Mouse (Mus musculus): ENCODE measurements around the gene Pgls.

The Pgls gene

DNA sequence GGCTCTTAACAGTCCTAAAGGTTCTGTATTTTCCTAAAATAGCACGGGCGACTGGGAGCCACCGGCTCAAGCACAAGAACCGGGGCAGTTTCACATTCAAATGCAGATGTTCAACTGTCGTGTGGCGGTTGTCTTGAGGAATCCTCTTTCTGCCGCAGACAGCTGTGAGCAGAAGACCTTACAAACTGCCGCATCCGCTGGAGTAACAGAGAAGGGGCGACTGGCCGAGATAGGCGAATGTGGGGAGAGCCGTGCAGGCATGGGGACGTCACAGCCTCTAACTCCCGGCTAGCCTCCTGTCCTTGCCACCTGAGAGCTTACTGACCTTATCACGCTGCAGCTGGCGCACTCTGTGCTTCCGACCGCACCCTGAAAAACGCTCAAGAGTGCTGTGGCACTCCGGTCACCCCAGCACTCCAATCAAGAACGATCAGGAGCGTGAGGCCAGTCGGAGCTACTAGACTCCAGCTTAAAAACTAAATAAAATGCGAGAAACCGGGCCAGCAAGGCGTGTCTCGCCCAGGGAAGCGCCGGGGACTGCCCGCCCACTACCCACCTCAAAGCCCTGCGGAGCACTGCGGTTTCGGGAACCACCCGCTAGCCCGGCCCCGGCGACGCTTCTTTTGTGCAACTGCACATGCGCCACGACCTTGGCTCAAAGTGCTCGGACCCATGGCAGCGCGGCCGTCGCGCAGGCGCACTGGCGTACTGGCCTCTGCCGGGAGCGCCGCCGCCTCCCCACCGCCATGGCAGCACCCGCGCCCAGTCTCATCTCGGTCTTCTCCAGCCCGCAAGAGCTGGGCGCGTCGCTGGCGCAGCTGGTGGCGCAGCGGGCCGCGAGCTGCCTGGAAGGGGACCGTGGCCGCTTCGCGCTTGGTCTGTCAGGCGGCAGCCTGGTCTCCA is at the start of gene Pgls:
Gene Pgls, plus strand, starts transcription at position 706 of the 903 bp plus-strand sequence.
- DNase-seq (ENCODE audit: low read depth, low spot score), result peak; percentile 85

DNA sequence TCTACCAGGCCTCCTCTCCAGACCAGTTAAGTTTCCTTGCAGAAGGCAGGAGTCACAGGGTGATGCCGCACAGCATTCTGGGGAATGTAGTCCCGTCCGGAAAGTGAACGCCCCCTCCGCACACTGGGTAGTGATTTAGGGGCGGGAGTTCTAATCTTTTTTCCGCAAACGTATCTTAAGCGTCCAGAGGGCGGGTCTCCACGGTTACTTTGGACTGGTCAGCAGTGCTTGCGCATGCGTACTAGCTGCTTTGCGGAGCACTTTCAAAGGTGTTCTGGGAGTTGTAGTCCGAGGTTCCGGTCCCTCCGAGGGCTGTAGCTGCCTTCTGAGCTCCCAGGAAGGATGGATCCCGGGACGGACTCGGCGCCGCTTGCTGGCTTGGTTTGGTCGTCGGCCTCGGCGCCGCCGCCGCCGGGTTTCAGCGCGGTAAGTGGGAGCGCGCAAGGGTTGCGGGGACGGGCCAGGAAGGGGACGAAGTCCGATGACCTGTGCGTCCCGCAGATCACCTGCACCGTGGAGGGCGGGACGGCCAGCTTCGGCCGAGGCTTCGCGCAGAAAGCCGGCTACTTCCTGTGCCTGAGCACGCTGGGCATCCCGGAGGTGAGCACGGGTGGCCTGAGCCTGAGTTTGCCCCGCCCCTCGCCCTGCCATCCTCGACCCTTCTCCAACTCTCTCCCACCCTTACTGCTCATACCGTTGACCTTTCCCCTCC is 49.2 kb upstream of the Pgls start, which contains the start of gene Mvb12a:
Gene Mvb12a, plus strand, starts transcription at position 291 of the 712 bp plus-strand sequence.
- peak; percentile 98 for DNase-seq (ENCODE audit: low read depth, low spot score)

DNA sequence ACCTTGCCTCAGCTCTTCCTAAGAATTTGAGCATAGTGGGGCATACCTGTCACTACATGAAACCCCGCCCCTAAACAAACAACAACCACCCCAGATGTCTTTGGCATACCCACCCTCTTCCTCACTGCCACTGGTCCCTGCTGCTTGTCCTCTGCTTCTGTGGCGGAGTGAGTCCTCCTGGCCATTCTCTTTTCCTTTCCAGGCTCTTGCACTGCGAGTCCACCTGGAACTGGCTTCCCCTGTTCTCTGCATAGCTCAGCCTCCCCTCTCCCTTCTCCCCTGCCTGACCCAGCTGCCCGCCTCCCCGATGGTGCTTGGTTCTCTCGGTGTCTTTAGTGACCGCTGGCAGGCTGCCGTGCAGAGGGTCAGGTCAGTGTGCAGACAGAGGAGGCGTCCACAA is 48.2 kb upstream of the Pgls start:
- DNase-seq (ENCODE audit: low read depth, low spot score), result no peak

DNA sequence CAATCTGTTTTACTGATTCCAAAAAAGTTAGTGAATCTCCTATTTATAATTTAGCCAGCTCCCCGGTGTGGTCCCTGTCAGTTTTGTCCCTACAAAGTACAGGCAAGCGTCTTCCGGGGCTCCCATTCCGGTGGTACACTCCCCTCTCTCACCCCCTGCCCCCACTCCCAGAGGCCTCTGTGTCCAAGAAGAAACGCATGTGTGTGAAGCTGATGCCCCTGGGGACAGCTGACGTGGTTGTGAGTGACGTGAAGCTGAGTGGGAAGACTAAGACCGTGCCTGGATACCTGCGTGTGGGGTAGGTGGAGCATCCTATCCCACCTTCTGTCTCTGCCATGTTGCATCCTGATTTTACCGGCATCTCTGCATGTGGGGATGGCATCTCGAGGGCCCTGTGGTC is 46.9 kb upstream of the Pgls start:
- no peak for DNase-seq (ENCODE audit: low read depth, low spot score)

DNA sequence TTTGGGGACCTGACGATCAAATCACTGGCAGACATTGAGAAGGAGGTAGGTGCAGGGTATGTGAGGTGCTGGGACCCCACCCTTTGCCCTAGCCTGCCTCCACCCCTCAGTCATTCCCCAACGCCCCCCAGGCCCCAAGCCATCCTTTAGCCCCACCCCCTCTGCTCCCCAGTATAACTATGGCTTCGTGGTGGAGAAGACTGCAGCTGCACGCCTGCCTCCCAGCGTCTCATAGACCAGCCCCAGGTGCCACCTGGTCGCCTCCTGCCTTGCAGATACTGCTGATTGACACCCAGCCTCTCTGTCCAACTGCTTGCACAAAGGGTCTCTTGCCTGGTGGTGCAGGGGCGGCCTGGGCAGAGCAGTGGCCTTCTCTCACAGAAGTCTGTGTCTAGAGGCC is 44.4 kb upstream of the Pgls start:
- DNase-seq (ENCODE audit: low read depth, low spot score), result no peak

DNA sequence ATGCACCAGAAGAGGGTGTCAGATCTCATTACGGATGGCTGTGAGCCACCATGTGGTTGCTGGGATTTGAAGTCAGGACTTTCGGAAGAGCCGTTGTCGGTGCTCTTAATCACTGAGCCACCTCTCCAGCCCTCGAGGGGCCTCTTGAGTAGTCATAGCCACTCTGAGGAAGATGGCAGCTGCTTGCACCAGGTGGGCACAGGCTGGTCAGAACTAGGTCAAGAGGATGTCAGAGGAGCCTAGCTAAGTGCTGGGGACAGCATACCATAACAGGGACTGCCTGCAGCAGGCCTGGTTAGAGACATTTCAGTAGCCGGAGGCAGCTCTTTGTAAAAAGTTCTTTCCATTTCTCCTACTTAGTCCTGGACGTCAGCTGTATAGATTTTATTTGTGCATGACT is 41.2 kb upstream of the Pgls start:
- DNase-seq (ENCODE audit: low read depth, low spot score), result no peak

DNA sequence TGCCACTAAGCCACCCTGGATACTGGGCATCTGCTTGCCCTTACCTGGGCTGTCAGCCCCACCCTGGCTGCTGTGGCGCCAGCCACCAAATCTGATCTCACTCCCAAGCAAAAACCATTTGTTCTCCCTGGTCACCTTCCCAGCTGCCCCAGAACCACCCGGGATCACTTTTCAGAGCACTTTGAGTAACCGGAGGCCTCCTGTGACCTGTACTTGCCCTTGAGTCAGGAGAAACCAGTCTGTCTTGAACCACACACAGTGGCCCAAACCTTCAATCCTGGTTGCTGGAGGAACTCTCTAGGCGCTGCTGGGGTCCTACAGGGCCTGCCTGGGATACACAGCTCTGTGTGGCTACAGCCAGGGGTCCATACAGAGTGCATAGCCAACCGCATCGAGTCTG is 39.2 kb upstream of the Pgls start:
- DNase-seq (ENCODE audit: low read depth, low spot score), result no peak

DNA sequence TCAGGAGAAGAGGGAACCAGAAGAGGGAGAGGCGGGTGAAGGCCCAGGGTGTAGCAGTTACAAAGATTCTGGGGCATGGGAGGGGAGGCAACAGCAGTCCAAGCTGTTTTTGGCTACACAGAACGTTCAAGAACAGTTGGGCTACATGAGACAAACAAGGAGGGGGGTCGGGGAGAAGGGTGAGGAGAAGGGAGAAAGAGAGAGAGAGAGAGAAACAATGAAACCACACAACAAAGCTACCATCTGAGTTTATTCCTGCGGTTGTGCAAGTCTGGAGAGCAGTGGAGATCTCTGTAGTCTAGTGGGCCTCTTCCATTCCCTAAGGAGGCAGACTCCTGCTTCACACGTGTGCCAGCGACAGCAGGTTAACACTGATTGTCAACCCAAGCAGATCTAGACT is 38.0 kb upstream of the Pgls start:
- no peak for DNase-seq (ENCODE audit: low read depth, low spot score)

DNA sequence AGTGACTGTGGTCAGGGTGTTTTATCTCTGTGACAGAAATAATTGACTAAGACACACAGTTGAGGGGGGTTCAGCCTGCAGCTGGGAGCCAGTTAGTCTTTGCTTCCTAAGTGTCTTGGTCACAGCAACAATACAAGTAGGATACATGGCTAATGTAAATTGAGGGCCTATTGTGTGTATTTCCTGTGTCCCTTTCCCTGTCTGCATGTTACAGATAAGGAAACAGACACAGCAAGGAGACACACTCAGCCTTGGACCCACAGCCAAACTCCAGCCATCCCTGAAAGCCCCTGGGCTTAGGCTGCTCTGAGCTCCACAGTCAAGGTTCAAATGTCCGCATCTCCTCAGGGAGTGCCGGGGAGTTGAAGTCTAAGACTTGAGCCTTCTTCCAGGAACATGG is 37.3 kb upstream of the Pgls start:
- no peak for DNase-seq (ENCODE audit: low read depth, low spot score)

DNA sequence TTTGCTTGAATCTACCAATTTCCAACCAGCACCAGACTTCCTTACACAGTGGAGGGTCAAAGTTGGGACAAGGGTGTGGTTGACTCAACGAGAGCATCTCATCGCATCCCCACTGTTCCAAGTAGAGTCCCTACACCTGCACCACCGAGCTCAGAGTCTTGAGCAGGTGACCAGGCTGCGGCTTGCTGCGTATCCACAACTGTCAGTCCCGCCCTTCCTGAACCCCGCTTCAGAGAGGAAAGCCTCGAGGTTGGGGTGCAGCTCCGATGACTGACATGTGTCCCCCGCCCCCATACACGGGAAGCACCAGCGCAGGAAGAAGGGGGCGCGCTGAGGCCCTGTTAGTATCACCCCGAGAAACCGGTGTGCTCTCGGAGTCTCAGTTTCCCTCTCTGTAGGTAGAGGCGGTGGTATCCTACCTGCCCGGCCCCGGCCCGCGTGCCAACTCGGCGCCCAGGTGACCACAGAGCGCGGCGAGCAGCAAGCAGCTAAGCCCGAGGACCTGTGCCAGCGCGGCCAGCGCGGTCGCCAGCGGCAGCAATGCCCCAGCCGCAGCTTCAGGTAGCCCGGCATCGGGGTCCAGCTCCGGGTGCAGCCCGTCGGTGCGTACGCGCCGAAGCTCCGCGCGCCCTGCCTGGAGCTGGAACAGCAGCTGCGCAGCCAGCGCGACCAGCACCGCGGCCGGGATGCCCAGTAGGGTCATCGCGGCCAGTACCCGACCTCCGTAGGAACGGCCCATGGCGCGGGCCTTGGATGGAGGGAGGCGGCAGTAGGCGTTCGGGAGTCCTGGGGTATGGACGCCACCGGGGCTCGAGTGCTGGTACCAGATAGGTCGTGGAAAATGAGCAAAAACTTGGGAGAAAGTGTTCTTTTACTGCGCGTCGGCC is 33.7 kb upstream of the Pgls start, which contains the start of gene Tmem221:
Gene Tmem221, minus strand, starts transcription at position 801 of the 887 bp plus-strand sequence.
- DNase-seq (ENCODE audit: low read depth, low spot score), result no peak

DNA sequence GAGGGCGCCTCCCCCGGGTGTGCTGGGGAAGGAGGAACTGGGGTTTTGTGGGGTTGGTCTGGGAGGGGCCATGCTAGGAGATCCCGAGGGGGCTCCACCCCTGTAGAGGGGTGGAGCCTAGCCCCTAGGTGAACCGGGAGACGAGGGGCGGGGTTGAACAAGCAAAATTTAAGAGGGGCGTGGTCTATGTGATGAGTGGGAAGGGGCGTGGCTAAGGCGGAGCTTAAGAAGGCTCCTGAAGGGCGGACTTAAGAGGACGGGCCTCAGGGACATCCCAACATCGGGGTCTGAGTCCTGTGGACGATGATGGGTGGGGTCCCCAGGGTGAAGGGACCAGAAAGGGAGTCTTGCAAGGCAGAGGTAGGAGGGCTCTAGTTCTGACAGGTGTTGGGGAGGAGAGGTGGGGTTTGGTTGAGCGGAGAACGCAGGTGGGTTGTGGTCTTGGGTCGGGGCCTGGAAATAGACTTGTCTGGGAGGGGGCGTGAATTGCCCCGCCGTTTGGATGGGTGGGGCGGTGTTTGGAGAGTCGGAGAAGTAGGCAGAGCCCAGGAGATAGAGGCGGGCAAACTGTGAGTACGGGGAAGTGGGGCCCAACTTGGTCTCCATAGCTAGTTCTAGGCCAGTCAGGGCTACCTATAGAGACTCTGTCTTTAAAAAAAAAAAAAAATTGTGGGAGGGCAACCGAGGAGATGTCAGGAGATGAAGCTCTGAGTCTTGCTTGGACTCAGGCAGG is 32.9 kb upstream of the Pgls start:
- no peak for DNase-seq (ENCODE audit: low read depth, low spot score)

DNA sequence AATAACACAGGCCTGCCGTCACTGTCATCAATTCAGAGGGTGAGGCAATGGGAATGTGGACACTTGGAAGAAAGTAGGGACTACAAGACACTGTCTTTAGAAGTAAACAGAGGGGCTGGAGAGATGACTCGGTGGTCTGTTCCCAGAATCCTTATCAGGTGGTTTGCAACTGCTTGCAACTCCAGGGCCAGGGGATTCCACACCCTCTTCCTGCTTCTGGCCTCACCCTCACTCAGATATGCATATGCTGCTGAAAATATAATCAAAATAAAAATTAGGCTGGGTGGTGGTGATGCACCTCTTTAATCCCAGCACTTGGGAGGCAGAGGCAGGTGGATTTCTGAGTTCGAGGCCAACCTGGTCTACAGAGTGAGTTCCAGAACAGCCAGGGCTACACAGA is 31.9 kb upstream of the Pgls start:
- DNase-seq (ENCODE audit: low read depth, low spot score), result no peak

DNA sequence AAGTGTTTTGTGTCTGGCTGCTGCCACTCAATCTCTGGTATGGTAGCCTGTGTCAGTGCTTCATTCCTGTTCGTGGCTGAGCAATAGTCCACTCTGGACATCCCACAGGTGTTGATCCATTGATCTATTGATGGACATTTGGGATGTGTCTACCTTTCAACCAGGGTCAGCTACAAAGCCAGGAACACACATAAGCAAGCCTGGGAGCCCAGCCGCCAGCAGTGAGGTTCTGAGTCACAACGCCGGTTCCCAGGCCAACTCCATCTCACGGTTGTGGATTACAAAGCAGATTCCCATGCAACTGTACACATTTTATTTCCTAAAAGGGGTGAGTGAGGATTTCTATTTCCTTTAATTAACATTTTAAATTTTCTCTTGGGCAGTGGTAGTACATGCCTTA is 31.2 kb upstream of the Pgls start:
- DNase-seq (ENCODE audit: low read depth, low spot score), result no peak

DNA sequence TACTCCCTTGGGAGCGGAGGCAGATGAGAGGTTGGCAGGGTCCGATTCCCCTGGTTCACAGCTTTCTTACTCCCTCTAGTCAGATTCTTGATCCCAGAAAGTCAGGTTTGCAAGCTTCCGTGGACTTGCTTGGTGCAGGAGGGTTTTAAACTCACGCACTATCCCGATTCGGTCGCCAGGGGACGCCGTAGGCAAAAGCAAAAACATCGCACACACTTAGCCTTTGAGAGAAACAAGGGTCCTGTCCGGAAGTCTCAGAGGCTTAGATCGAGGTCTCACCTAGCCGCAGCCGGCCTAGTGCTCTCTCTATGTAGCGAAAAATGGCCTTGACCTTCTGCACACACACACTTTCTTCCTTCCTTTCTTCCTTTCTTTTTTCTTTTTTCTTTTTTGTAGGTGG is 30.6 kb upstream of the Pgls start:
- no peak for DNase-seq (ENCODE audit: low read depth, low spot score)

DNA sequence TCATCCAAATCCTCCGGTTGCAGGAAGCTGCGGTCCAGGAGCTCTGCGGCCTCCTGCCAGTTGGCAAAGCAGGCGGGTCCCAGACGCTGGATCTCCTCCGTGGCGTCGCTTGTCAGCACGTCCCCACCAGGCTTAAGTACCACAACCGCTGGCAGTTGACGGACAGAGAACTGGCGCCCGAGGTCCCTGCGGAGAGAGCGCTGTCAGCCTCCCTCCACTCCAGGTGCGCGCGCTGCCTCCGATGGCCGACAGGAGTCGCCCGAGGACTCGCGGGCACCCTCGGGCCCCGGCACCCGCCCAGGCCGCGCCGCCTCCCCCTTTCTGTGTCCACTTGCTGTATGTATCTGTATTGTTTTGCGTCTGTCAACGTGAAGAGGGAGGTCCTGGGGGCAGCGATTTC is 29.2 kb upstream of the Pgls start:
- no peak for DNase-seq (ENCODE audit: low read depth, low spot score)

DNA sequence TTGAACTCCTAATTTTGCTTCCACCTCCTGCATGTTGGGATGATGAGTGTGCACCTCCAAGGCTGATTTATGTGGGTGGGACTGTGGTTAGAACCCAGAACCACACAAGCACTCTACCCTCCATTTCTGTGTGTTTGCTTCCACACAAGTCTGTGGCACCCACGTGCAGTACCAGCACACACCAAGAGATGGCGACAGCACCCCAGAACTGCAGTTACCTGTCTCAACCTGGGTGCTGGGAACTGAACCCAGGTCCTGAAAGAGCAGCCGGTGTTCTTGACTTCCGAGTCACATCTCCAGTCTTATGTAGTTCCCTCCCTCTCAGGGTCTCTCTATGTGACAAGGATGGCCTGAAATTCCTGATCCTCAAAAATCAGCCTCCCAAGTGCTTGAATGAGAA is 28.0 kb upstream of the Pgls start:
- DNase-seq (ENCODE audit: low read depth, low spot score), result no peak

DNA sequence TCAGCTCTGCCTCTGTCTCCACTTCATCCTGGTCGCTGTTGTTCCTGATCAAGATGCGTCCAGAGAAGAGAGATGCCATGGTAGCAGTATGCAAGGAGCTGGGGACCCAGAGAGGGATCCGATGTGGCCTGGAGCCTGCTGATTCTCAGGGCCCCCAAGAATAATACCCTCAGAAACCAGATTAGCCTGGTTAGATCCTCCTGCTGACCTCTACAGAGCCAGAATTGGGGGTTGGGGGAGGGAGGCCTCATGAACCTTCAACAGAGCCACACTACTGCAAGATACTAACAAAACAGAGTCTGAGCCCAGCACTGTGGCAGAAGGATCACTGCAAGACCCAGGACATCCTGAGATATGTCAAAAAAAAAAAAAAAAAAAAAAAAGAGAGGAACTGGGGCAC is 25.5 kb upstream of the Pgls start, which contains the start of gene Nxnl1:
Gene Nxnl1, minus strand, starts transcription at position 101 of the 400 bp plus-strand sequence.
- no peak for DNase-seq (ENCODE audit: low read depth, low spot score)

DNA sequence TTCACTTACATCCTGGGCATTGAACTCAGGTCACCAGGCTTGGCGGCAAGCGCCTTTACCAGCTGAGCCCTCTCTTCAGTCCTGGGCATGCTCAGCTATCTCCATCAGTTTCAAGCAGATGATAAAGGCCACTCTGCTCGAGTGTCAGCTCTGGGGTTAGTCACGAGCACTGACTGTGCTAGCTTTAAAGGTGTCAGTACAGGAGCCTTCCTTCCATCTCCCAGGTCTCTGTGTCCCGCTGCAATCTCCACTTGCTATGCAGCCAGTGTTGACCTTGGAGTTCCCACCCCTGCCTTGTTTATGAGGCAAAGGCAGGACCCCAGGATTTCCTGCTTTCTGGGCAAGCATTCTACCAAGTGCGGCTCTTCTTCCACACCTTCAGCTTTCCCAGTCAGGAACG is 24.4 kb upstream of the Pgls start:
- DNase-seq (ENCODE audit: low read depth, low spot score), result no peak

DNA sequence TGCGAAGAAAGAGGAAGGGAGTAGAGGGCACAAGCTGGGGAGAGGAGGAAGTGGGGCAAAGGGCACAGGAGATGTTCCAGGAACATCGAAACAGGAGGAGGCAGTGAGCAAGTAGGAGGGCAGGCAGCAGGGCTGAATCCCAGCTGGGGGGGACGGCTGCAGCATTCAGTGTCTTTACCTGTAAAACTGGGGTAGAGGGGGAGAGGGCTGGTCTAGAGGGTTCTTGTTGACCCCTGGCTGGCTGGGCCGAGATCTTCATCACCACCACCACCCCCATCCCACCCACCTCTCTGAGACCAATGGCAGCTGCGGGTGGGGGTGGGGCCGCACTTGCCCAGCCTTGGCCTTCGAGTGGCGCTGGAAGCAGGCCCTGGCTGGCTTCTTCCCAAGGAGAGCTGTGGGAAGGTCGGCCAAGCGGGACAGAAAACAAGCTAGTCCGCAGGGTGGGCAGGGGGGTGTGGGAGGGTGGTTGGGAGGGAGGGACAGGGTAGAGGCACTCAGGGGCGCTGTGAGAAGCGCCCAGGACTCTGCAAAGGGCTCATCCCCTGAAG is 23.5 kb upstream of the Pgls start, which contains the start of gene Slc27a1:
Gene Slc27a1, plus strand, starts transcription at position 496 of the 551 bp plus-strand sequence.
- peak; percentile 49 for DNase-seq (ENCODE audit: low read depth, low spot score)

DNA sequence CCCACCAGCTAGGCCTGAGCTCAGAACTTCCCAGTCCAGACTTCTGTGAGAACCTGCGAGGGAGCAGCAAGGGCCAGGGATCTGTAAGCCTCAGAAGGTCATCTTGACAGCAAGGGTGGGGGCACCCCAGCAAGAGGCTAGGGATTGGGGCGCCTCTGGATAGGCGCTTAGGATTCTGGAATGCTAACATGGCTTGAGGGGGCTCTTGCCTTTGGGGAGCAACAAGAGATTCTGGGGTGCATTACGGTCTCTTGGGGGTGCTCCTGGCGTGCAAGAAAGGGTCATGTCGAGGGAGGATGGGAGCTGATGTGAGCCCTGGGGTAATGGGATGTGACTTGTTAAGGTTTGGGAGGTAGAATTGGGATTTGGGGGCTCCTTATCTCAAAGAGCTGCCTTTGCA is 23.0 kb upstream of the Pgls start:
- no peak for DNase-seq (ENCODE audit: low read depth, low spot score)

All from brain, embryonic 18.5 days (tissue).